Mouse (Mus musculus) kidney, postnatal 10 days (tissue): Measurements from ENCODE around the gene Sfxn5.
A peak's percentile ranks its signal among the peaks of the same experiment; 100 is the strongest.

ENCODE experiments used
- DNase-seq: peaks from one replicate; pipeline ENCODE4 v3.0.0; 2021; ENCODE audit warnings: mixed read lengths

Sfxn5 gene

GRCm38 (mm10) chr6:85286283-85287047, 46.8 kb downstream of the Sfxn5 start:
- no peak for DNase-seq

GRCm38 (mm10) chr6:85280871-85281270, 52.4 kb downstream of the Sfxn5 start:
- no peak for DNase-seq

GRCm38 (mm10) chr6:85276571-85276970, 56.7 kb downstream of the Sfxn5 start:
- DNase-seq = no peak

- DNase-seq = no peak
Measured at GRCm38 (mm10) chr6:85272436-85272835, 60.8 kb downstream of the Sfxn5 start.

GRCm38 (mm10) chr6:85266060-85266459, 67.2 kb downstream of the Sfxn5 start:
- no peak for DNase-seq

GRCm38 (mm10) chr6:85264982-85265518, 68.2 kb downstream of the Sfxn5 start:
- no peak for DNase-seq

- DNase-seq = peak; percentile 78
Measured at GRCm38 (mm10) chr6:85262865-85263515, 70.2 kb downstream of the Sfxn5 start.

- DNase-seq = no peak
Measured at GRCm38 (mm10) chr6:85259094-85259630, 74.1 kb downstream of the Sfxn5 start.

GRCm38 (mm10) chr6:85255578-85255977, 77.6 kb downstream of the Sfxn5 start:
- no peak for DNase-seq

GRCm38 (mm10) chr6:85253994-85254541, 79.2 kb downstream of the Sfxn5 start:
- DNase-seq = peak; percentile 65

- no peak for DNase-seq
Measured at GRCm38 (mm10) chr6:85253275-85253674, 79.9 kb downstream of the Sfxn5 start.

GRCm38 (mm10) chr6:85252251-85253058, 80.8 kb downstream of the Sfxn5 start:
- peak; percentile 55 for DNase-seq

GRCm38 (mm10) chr6:85250811-85251241, 82.4 kb downstream of the Sfxn5 start:
- DNase-seq = peak; percentile 54

GRCm38 (mm10) chr6:85249821-85250220, 83.4 kb downstream of the Sfxn5 start:
- no peak for DNase-seq

- peak; percentile 90 for DNase-seq
Measured at GRCm38 (mm10) chr6:85239044-85239489, 94.2 kb downstream of the Sfxn5 start.

GRCm38 (mm10) chr6:85237595-85238337, 95.5 kb downstream of the Sfxn5 start:
- DNase-seq = no peak

GRCm38 (mm10) chr6:85237001-85237400, 96.2 kb downstream of the Sfxn5 start:
- peak; percentile 56 for DNase-seq

- DNase-seq = no peak
Measured at GRCm38 (mm10) chr6:85234796-85235195, 98.4 kb downstream of the Sfxn5 start.

GRCm38 (mm10) chr6:85232836-85233623, 100.2 kb downstream of the Sfxn5 start:
- no peak for DNase-seq

- no peak for DNase-seq
Measured at GRCm38 (mm10) chr6:85232045-85232444, 101.2 kb downstream of the Sfxn5 start.

GRCm38 (mm10) chr6:85231469-85231868, 101.8 kb downstream of the Sfxn5 start:
- no peak for DNase-seq
